Mouse (Mus musculus): Measurements from ENCODE around the gene Dynlrb1.

Gene Dynlrb1

GRCm38 (mm10) chr2:155236362-155236992 lies at the start of gene Dynlrb1:
Gene Dynlrb1, plus strand, starts transcription at chr2:155236533.
- DNase-seq (ENCODE audit: low read depth, low spot score): peak; percentile 78

- DNase-seq (ENCODE audit: low read depth, low spot score): no peak
These were observed 28.9 kb upstream of the Dynlrb1 start for GRCm38 (mm10) chr2:155207419-155207818.

- DNase-seq (ENCODE audit: low read depth, low spot score): no peak
These were observed 13.2 kb upstream of the Dynlrb1 start for GRCm38 (mm10) chr2:155223145-155223544.

- DNase-seq (ENCODE audit: low read depth, low spot score): no peak
These were observed 11.6 kb upstream of the Dynlrb1 start for GRCm38 (mm10) chr2:155224721-155225120.

GRCm38 (mm10) chr2:155235746-155236361 lies 479 bp upstream of the Dynlrb1 start:
- DNase-seq (ENCODE audit: low read depth, low spot score): no peak

GRCm38 (mm10) chr2:155237276-155237675 lies 943 bp downstream of the Dynlrb1 start:
- no peak for DNase-seq (ENCODE audit: low read depth, low spot score)

GRCm38 (mm10) chr2:155240915-155241314 lies 4.6 kb downstream of the Dynlrb1 start:
- DNase-seq (ENCODE audit: low read depth, low spot score): no peak

- no peak for DNase-seq (ENCODE audit: low read depth, low spot score)
These were observed 6.0 kb downstream of the Dynlrb1 start for GRCm38 (mm10) chr2:155242296-155242855.

GRCm38 (mm10) chr2:155246231-155246630 lies 9.9 kb downstream of the Dynlrb1 start:
- DNase-seq (ENCODE audit: low read depth, low spot score): no peak

- no peak for DNase-seq (ENCODE audit: low read depth, low spot score)
These were observed 11.9 kb downstream of the Dynlrb1 start for GRCm38 (mm10) chr2:155248206-155248605.

GRCm38 (mm10) chr2:155248718-155249117 lies 12.4 kb downstream of the Dynlrb1 start:
- no peak for DNase-seq (ENCODE audit: low read depth, low spot score)

- no peak for DNase-seq (ENCODE audit: low read depth, low spot score)
These were observed 13.3 kb downstream of the Dynlrb1 start for GRCm38 (mm10) chr2:155249588-155249987.

- no peak for DNase-seq (ENCODE audit: low read depth, low spot score)
These were observed 29.2 kb downstream of the Dynlrb1 start for GRCm38 (mm10) chr2:155265526-155265925.

GRCm38 (mm10) chr2:155266896-155267295 lies 30.6 kb downstream of the Dynlrb1 start:
- no peak for DNase-seq (ENCODE audit: low read depth, low spot score)

GRCm38 (mm10) chr2:155271957-155272356 lies 35.6 kb downstream of the Dynlrb1 start:
- no peak for DNase-seq (ENCODE audit: low read depth, low spot score)

GRCm38 (mm10) chr2:155272396-155273170 lies 36.2 kb downstream of the Dynlrb1 start:
- no peak for DNase-seq (ENCODE audit: low read depth, low spot score)

GRCm38 (mm10) chr2:155273603-155274002 lies 37.3 kb downstream of the Dynlrb1 start:
- no peak for DNase-seq (ENCODE audit: low read depth, low spot score)

- peak; percentile 91 for DNase-seq (ENCODE audit: low read depth, low spot score)
These were observed 39.9 kb downstream of the Dynlrb1 start, which contains the start of gene Map1lc3a for GRCm38 (mm10) chr2:155276195-155276594. Gene Map1lc3a, plus strand, starts transcription at chr2:155276297.

- no peak for DNase-seq (ENCODE audit: low read depth, low spot score)
These were observed 40.4 kb downstream of the Dynlrb1 start for GRCm38 (mm10) chr2:155276621-155277175.

GRCm38 (mm10) chr2:155277721-155278120 lies 41.4 kb downstream of the Dynlrb1 start:
- no peak for DNase-seq (ENCODE audit: low read depth, low spot score)

GRCm38 (mm10) chr2:155278361-155278760 lies 42.0 kb downstream of the Dynlrb1 start:
- no peak for DNase-seq (ENCODE audit: low read depth, low spot score)

GRCm38 (mm10) chr2:155279163-155279562 lies 42.8 kb downstream of the Dynlrb1 start:
- no peak for DNase-seq (ENCODE audit: low read depth, low spot score)
